Mouse (Mus musculus) liver, embryonic 15.5 days (tissue): ENCODE results near the gene Mrtfa. TPM values are rescaled to one million over a fixed set of nuclear protein-coding genes. Genes with fewer than 3 reads are reported as not detected.
A peak's percentile ranks its signal among the peaks of the same experiment; 100 is the strongest.

Experiments
- ATAC-seq: fragments of 200-750 bp; cut with Nextera tagmentation; 2 replicates; pipeline ENCODE4 v1.8.0; 2017; ENCODE audit warnings: moderate number of reproducible peaks, mild to moderate bottlenecking, moderate library complexity; ENCODE audit not compliant: insufficient read depth
- H3K27ac ChIP-seq: fragments of 300-500 bp; sonication (generic); replicated peaks from 2 replicates; pipeline ENCODE4 v1.5.1; 2015; ENCODE audit warnings: mild to moderate bottlenecking, inconsistent platforms
- H3K27me3 ChIP-seq: fragments of 300-500 bp; sonication (generic); 2 replicates; pipeline ENCODE4 v1.6.1; 2015; ENCODE audit warnings: mild to moderate bottlenecking, inconsistent platforms
- H3K36me3 ChIP-seq: fragments of 300-500 bp; sonication (generic); replicated peaks from 2 replicates; pipeline ENCODE4 v1.6.1; 2015; ENCODE audit warnings: moderate library complexity, mild to moderate bottlenecking, inconsistent platforms
- H3K4me1 ChIP-seq: fragments of 300-500 bp; sonication (generic); replicated peaks from 2 replicates; pipeline ENCODE4 v1.6.1; 2015; ENCODE audit warnings: inconsistent platforms
- H3K4me2 ChIP-seq: fragments of 300-500 bp; sonication (generic); 2 replicates; pipeline ENCODE4 v1.6.1; 2015; ENCODE audit warnings: moderate library complexity, mild to moderate bottlenecking, inconsistent platforms
- H3K4me3 ChIP-seq: fragments of 300-500 bp; sonication (generic); replicated peaks from 2 replicates; pipeline ENCODE4 v1.5.1; 2015; ENCODE audit warnings: mild to moderate bottlenecking, inconsistent platforms
- H3K9ac ChIP-seq: fragments of 300-500 bp; sonication (generic); 2 replicates; pipeline ENCODE4 v1.6.1; 2015; ENCODE audit warnings: moderate library complexity, mild to moderate bottlenecking, inconsistent platforms
- H3K9me3 ChIP-seq: fragments of 300-500 bp; sonication (generic); replicated peaks from 2 replicates; pipeline ENCODE4 v1.6.1; 2016; ENCODE audit warnings: inconsistent platforms
- WGBS: fragments of 180-500 bp; shearing (Covaris S2); methylation state at CpG from one replicate; pipeline ENCODE4 v1.1.7; 2015; ENCODE audit warnings: mixed read lengths; ENCODE audit not compliant: insufficient replicate concordance; 5-methylcytosine and 5-hydroxymethylcytosine counted together
- polyA plus RNA-seq: library from polyadenylated mRNA; unstranded; fragments of >200 nt; fragmentation: Nextera tagmentation; extraction: Ambion mirVana; gene quantifications from 2 replicates; pipeline ENCODE4 v1.2.1, GENCODE M21; 2015

Gene Mrtfa
- polyA plus RNA-seq, 1 experiment from 2014 or later: 5.9 TPM

DNA sequence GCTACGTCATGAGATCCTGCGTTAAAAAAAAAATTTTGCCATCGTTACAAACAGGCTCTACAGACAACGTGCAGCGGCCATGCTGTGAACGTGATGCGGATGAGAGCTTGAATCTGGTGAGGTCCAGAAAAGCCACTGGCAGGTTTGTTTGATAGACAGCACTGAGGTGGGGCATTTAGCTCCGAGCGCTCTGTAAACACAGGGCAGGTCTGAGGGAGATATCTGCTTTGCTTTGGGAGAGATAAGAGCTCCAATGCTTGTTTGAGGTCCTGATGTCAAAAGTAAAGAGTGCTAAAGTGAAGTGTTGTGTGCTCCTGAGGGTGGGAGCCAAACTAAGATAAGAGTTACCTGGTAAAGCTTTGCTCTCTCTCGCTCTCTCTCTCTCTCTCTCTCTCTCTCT is 6.6 kb upstream of the Mrtfa start:
- ATAC-seq: no peak
- Histone ChIP-seq H3K27me3 (no peaks in the 10 kb centered on the region), H3K4me3 (no peak overlapping the region), H3K9me3 (no peaks in the 10 kb centered on the region), H3K4me1 (peaks cover 13% of the 10 kb centered on the region), H3K27ac (no peak overlapping the region), H3K4me2 (peak overlapping the region; percentile 7; the same call in 1 of the 2 replicates), H3K36me3 (no peaks in the 10 kb centered on the region), H3K9ac (no peak overlapping the region)
- WGBS: 47% methylated on average over 10 of the region's 10 CpGs

DNA sequence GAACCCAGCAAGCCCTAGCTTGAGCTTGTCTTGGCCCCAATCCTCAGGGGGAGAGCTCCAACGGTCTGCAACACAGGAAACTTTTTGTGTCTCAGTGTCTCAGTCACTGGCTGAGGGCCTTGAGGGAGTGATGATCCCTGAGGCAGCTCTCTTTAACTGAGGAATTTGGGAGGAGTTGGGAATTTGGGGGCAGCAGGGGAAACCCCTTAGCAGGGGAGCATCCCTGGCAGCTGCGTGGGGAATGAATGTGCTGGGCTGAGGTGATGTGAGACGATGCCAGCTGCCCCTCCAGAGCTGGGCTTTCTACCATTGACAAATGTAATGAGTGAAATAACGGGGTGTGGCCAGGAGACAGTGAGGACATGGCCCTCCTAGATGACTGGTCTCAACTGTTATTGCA is 4.9 kb upstream of the Mrtfa start:
- Histone ChIP-seq H3K4me2 (no peak overlapping the region), H3K4me1 (peaks cover 22% of the 10 kb centered on the region), H3K9me3 (no peaks in the 10 kb centered on the region), H3K9ac (no peak overlapping the region), H3K27me3 (no peaks in the 10 kb centered on the region), H3K4me3 (no peak overlapping the region), H3K27ac (no peak overlapping the region), H3K36me3 (no peaks in the 10 kb centered on the region)
- ATAC-seq: no peak
- 43% methylated on average over 4 of the region's 4 CpGs for WGBS

DNA sequence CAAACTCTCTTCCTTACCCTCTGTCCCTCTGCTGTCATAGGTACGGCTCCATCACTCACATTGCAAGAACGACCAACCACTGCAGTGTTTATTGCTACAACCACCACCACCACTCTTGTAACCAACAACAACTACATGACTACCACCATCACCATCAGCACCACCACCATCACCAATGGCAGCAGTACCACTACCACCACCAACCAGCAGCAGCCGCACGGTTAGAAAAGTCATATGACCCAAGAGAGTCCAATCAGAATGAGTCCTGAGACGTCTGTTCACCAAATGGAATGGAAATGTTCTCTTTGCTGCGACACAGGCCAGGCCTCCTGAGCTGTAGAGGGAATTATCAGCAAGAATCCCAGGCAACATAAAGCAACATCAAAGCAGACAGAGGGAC is 4.2 kb upstream of the Mrtfa start:
- H3K27me3 ChIP-seq: no peaks in the 10 kb centered on the region

DNA sequence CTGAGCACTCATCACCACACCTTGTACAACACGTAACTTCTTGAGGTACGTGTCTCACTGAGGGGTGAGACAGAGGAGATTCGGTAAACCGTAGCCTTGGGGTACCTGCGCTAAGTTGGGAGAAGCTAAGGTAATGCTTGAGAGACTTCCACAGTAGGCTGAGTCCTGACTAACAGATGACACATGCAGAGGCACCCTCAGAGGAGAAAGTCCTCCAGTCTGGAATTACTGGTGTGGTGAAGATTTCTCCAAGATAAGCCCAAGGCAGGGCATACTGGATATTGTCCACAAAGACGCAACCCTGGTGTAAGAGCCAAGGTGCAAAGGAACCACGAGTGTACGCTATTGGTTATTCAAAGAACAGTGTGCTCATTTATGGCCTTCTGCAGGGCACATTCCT is 2.3 kb upstream of the Mrtfa start:
- no peak overlapping the region for H3K4me3 ChIP-seq
- H3K27me3 ChIP-seq: no peaks in the 10 kb centered on the region
- no peak overlapping the region for H3K27ac ChIP-seq
- no peak overlapping the region for H3K9ac ChIP-seq
- WGBS: 83% methylated on average over 8 of the region's 8 CpGs
- H3K4me1 ChIP-seq: peaks cover 35% of the 10 kb centered on the region
- H3K36me3 ChIP-seq: no peaks in the 10 kb centered on the region
- H3K4me2 ChIP-seq: no peak overlapping the region
- no peak for ATAC-seq
- no peaks in the 10 kb centered on the region for H3K9me3 ChIP-seq

More for the DNA sequence above, 4.2 kb upstream of the Mrtfa start:
- no peak overlapping the region for H3K9ac ChIP-seq
- peaks cover 29% of the 10 kb centered on the region for H3K4me1 ChIP-seq
- H3K9me3 ChIP-seq: no peaks in the 10 kb centered on the region
- no peak overlapping the region for H3K4me2 ChIP-seq
- no peak overlapping the region for H3K27ac ChIP-seq
- H3K4me3 ChIP-seq: no peak overlapping the region
- no peak for ATAC-seq
- WGBS: 66% methylated on average over 6 of the region's 6 CpGs
- H3K36me3 ChIP-seq: no peaks in the 10 kb centered on the region

DNA sequence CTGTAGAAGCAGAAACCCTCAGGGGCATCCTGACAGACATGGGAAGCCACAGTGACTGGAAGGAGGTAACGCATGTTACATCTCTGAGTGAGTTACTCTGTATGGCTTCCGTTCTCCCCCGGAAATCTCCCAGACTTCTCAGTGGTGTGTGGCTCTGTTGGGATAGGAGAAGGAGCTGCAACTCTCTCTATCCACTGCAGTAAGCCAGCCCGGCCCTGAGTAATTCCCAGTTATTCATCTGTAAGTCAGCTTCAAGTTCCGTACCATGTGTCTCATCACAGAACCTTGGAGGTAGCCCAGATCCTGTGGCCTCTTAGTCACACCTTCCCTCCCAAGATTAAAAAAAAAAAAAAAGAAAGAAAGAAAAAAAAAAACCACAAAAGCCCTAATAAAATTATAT is 1.8 kb upstream of the Mrtfa start:
- peaks cover 36% of the 10 kb centered on the region for H3K4me1 ChIP-seq
- H3K36me3 ChIP-seq: no peaks in the 10 kb centered on the region
- no peaks in the 10 kb centered on the region for H3K27me3 ChIP-seq
- no peak overlapping the region for H3K4me3 ChIP-seq
- WGBS: 85% methylated on average over 5 of the region's 5 CpGs
- H3K9ac ChIP-seq: no peak overlapping the region
- no peaks in the 10 kb centered on the region for H3K9me3 ChIP-seq
- no peak overlapping the region for H3K27ac ChIP-seq
- H3K4me2 ChIP-seq: no peak overlapping the region
- no peak for ATAC-seq

DNA sequence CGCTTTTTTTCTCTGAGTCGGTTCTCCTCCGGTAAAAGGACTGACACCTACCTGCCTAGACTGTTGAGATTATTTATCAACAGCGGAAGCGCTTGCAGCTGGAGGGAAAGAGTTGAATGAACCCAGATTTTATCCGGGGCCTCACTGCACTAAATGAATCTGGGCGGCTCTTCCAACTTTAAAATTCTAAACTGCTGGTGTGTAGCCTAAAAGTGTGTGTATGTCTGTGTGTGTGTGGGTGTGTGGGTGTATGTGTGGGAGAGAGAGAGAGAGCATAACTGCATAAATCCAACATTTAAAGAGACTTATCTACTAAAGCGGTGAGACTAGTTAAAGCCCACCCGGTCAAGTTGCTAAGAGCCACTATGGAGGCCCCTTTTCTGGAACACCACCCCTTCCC is 746 bp upstream of the Mrtfa start:
- Histone ChIP-seq H3K9ac (peak overlapping the region; percentile 43), H3K27me3 (no peaks in the 10 kb centered on the region), H3K36me3 (no peaks in the 10 kb centered on the region), H3K4me3 (peak overlapping the region; percentile 72), H3K4me2 (peak overlapping the region; percentile 98), H3K9me3 (no peaks in the 10 kb centered on the region), H3K4me1 (peaks cover 30% of the 10 kb centered on the region), H3K27ac (peak overlapping the region; percentile 54; the same call in 1 of the 2 replicates)
- no peak for ATAC-seq
- WGBS: 25% methylated on average over 9 of the region's 9 CpGs

DNA sequence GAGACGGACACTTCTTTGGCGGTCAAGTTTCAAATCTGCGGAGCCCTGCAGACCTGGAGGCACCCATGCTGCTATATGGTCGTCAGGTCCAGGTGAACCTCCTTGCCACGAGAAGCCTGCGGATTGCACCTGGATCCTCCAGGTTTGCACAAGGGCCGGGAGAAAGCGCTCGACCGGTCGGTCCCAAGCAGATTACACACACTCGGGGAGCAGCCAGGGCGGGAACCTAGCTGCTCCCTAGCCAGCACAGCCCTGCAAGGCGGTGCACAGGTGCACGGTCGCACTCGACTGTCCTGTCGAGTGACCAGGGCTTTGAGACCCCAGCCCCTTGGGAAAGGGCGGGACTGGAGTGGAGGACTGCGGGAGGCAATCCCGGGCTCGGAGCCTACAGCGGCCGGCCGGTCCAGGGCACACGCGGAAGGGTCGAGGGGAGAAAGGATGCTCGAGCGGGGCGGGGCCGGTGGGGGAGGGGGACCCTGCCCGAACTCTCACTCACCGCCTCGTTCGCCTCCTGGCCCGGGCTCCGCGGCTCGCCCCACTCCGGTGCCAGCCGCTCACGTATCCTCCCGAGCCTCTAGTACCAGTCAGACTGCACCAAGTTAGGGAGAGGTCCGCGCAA is 437 bp downstream of the Mrtfa start:
- Histone ChIP-seq H3K9me3 (no peaks in the 10 kb centered on the region), H3K27me3 (no peaks in the 10 kb centered on the region), H3K4me2 (peak overlapping the region; percentile 98), H3K4me1 (peaks cover 37% of the 10 kb centered on the region), H3K9ac (peak overlapping the region; percentile 74), H3K4me3 (peak overlapping the region; percentile 72), H3K36me3 (no peaks in the 10 kb centered on the region), H3K27ac (peak overlapping the region; percentile 58; the same call in 1 of the 2 replicates)
- 1% methylated on average over 37 of the region's 46 CpGs for WGBS
- ATAC-seq: peak; percentile 17

DNA sequence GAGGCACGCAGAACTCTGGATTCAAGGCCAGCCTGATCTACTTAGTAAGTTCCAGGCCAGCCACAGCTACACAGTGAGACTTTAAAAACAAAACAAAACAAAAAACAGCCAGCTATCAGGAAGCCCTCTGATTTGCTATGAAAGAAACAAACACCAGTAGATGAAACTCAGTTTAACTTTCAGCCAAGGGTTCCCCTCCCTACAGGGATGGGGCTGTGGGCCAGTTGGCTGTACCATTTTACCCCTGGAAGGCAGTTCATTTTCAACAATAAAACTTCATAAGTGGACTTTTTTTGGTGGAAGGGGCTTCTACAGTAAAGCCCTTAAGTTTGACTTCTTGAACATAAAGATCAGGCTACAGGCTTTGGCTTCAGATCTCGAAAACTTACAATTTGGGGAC is 1.5 kb downstream of the Mrtfa start:
- Histone ChIP-seq H3K27me3 (no peaks in the 10 kb centered on the region), H3K9ac (no peak overlapping the region), H3K9me3 (no peaks in the 10 kb centered on the region), H3K4me1 (peaks cover 37% of the 10 kb centered on the region), H3K4me3 (no peak overlapping the region), H3K27ac (no peak overlapping the region), H3K4me2 (no peak overlapping the region; the same call in 1 of the 2 replicates), H3K36me3 (no peaks in the 10 kb centered on the region)
- WGBS: 84% methylated on average over 2 of the region's 2 CpGs
- no peak for ATAC-seq

DNA sequence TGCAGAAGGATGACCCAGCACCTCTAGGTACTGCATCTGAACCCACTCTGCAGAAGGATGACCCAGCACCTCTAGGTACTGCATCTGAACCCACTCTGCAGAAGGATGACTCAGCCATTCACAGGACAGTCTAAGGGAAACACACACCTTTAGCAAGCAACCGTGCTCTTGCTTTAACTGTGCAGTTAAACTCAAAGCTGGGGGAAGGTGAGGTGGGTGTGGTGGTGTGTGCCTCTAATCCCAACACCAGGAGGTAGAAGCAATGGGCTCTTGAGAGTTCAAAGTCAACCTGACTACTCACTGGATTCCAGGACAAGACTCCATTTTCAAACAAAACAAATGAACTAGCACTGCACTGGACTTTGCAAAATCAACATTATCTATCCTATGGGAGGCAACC is 5.6 kb downstream of the Mrtfa start:
- Histone ChIP-seq H3K27me3 (no peaks in the 10 kb centered on the region), H3K9me3 (no peaks in the 10 kb centered on the region), H3K4me3 (no peak overlapping the region), H3K27ac (no peak overlapping the region), H3K4me2 (no peak overlapping the region), H3K36me3 (no peaks in the 10 kb centered on the region), H3K4me1 (peaks cover 27% of the 10 kb centered on the region), H3K9ac (no peak overlapping the region)
- 54% methylated on average over 1 of the region's 1 CpGs for WGBS
- ATAC-seq: no peak

DNA sequence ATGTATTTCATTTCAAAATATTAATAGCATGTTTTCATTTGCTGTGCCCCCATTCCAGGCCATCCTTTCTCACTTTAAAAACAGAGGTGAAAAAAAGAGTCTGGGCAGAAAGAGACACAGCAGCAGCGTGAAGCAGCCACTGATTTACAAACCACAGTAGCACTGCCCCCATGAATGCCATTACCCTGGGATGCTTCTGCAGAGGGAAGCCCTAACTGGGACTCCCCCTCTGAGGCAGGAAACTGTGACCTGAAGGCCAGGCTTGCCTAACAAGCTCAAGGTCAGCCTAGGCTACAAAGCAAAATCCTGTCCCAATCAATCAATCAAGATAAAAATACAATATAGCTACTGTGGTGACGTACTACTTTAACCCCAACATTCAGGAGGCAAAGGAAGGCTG is 9.3 kb downstream of the Mrtfa start:
- ATAC-seq: no peak
- Histone ChIP-seq H3K4me2 (no peak overlapping the region), H3K9me3 (no peaks in the 10 kb centered on the region), H3K27me3 (no peaks in the 10 kb centered on the region), H3K4me3 (no peak overlapping the region), H3K36me3 (no peaks in the 10 kb centered on the region), H3K4me1 (peaks cover 14% of the 10 kb centered on the region; the same call in 1 of the 2 replicates), H3K27ac (no peak overlapping the region), H3K9ac (no peak overlapping the region)
- WGBS: 42% methylated on average over 2 of the region's 2 CpGs

DNA sequence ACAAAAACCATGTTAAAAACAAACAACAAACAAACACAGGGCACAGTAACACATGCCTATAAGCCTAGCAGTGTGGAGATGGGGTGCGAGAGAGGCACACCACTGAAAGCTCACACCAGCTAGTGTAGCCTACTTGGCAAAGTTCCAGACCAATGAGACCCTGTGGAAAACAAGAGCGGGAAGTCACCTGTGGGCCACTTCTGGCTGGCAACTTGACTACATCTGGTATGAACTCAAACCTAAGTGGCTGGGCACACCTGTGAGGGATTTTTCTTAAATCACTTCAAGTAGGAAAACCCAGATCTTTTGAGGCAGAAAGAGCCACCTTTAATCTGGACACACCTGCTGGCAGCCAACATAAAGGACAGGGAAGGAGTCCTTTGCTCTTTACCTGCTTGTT is 11.0 kb downstream of the Mrtfa start:
- no peaks in the 10 kb centered on the region for H3K27me3 ChIP-seq
- WGBS: 63% methylated on average over 2 of the region's 2 CpGs
- no peak overlapping the region for H3K27ac ChIP-seq
- no peak overlapping the region for H3K4me3 ChIP-seq
- no peak overlapping the region for H3K4me2 ChIP-seq
- H3K36me3 ChIP-seq: no peaks in the 10 kb centered on the region
- no peaks in the 10 kb centered on the region for H3K9me3 ChIP-seq
- no peak overlapping the region for H3K9ac ChIP-seq
- ATAC-seq: no peak
- peaks cover 8% of the 10 kb centered on the region; the same call in 1 of the 2 replicates for H3K4me1 ChIP-seq

DNA sequence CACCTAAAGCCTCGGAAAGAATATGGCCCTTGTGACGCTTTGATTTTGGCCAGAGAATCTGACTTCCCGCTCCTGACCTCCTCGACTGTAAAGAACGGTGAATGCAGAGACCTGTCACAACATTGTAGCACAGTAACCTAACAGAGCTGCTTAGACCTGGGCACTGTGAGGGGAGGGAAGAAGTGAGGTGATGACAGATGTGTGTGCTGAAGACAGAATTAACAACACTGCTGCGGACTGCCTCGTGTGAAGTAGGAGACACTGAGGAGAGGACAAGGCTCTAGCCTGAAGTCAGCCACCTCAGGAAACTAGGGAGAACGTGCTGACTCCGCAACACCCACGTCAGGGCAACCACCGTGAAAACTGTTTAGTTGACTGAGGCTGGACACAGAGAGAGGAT is 11.9 kb downstream of the Mrtfa start:
- Histone ChIP-seq H3K4me1 (peaks cover 8% of the 10 kb centered on the region; the same call in 1 of the 2 replicates), H3K9me3 (no peaks in the 10 kb centered on the region), H3K36me3 (no peaks in the 10 kb centered on the region), H3K27ac (no peak overlapping the region), H3K4me3 (no peak overlapping the region), H3K4me2 (no peak overlapping the region), H3K9ac (no peak overlapping the region), H3K27me3 (no peaks in the 10 kb centered on the region)
- no peak for ATAC-seq
- 63% methylated on average over 11 of the region's 11 CpGs for WGBS
